Mouse (Mus musculus) T-cell, adult 2 months (primary cell): ENCODE data around the gene Alpk1.
A peak's percentile ranks its signal among the peaks of the same experiment; 100 is the strongest.

Experiments used
- DNase-seq: peaks from one replicate; pipeline ENCODE4 v3.0.0; 2022; ENCODE audit warnings: low spot score

Gene Alpk1

DNA sequence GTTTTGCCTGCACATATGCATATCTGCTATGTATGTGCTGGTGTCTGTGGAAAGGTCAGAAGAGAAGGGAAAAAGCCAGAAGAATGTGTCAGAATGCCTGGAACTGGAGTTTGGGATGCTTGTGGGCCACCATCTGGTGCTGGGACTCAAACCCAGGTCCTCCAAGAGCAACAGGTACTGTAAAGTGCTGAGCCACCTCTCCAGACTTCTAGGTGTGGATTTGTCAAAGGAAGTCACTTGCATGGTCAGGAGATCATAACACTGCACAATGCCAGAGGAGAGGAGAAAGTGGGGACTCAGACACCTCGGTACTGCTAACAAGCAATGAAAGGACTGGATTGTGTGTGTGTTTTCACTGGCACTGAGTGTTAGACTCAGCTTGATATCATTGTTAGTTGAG is 150.1 kb downstream of the Alpk1 start:
- no peak for DNase-seq

DNA sequence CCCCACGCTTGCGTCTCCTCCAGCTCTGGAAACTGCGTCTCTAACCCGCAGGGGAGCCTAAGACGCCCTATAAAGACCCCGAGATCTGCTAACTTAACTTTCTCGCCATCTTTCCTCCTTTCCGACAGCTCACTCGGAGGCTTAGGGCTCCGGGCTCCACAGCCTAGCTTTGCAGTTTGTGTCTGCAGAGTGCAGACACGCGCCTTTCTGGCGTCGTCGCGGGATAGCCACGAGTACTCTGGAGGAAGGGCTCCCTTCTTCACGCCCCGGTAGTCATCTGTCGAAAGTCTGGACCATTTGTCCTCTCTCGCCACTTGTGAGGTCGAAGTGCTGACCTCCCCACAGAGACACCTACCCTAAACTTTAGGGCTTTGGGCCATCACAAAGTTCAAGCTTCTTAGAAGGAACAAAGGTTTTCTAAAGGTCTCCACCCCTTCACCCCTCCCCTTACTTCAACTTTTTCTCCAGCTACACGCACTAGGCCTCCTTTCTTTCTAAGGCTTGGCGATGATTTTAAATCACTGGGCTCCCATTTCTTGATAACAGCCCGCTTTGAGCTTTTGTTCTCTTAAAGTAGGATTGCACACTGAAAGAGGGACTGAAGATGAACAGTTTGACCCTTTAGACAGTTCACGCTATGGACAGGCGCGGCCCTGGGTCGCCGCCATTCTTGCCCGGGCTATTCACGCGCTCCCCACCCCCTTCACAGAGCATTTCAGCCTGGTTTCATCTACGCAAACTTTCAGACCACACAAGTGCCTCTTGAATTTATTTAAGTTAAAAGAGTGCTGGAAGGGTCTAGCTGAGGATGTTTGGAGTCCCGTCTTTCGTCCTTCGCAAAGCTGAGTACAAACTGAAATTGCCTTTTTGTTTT is 151.8 kb downstream of the Alpk1 start:
- no peak for DNase-seq

DNA sequence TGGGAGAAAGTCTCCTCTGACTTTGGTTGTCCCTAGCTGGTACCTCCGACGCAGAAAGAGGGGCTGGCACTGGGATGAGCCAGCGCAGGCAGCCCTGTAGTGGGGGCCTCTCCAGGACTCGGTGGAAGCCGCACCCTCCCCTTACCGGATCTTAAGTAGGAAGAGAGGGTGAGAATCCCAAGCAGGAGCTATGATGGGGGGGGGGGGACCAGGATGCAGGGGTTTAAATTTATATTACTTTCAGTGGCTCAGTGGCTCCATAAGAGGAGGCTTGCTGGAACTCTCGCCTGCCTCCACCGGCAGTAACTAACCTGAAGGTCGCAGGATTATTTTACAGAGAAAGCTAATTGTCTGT is 152.4 kb downstream of the Alpk1 start:
- no peak for DNase-seq

DNA sequence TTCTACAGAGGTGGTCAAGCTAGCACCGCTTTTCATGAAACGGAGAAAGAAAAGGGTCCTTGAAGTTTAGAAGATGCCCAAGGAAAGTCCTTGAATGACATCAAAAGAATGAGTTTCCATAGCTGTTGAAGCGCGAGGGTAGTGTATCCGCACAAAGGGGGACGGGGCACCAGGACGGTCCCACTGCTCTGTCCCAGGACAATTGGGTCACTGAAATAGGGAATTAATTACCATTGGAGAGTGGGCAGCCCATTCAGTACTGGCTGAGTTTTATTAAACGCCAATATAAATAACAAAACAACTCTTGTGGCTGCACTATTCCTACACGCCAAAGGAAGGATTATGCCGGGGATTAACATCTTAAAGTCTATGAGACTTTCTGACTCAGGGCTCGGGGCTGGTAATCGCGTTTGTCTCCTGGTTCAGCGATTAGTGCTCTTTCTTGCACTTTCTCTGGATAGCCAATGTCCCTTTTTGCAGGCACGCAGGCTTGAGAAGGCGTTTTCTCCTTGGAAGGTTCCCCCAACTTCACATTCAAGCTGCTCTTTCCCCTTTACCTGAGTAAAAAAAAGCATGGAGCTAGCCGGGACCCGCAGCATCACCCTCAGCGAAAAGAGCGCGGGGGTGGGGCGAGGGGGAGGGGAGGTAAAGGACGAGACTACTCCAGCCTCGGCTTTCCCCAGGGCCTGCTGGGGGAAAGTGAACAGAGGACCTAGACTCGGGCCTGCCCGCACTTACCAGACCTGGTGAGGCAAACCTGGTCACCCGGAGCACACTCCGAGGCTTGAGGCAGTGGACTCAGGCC is 153.0 kb downstream of the Alpk1 start:
- DNase-seq = no peak

DNA sequence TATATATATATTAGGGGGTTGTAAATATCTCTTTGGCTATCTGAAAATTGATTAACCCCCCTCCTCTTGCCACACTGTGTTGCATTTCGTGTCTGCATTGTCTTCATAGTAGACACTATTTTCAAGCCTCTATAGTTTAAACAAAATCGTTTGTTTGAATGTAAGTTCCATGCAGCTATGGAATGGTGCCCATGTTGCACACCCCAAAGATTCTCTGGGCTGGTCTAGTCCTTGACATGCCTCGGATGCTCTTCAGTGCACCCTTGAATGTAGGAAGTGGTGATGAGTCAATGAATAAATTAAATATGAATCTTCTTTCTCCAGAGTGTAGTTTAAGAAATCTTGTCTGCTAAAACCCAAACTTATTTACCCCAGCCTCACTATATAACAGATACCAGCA is 153.8 kb downstream of the Alpk1 start:
- no peak for DNase-seq

DNA sequence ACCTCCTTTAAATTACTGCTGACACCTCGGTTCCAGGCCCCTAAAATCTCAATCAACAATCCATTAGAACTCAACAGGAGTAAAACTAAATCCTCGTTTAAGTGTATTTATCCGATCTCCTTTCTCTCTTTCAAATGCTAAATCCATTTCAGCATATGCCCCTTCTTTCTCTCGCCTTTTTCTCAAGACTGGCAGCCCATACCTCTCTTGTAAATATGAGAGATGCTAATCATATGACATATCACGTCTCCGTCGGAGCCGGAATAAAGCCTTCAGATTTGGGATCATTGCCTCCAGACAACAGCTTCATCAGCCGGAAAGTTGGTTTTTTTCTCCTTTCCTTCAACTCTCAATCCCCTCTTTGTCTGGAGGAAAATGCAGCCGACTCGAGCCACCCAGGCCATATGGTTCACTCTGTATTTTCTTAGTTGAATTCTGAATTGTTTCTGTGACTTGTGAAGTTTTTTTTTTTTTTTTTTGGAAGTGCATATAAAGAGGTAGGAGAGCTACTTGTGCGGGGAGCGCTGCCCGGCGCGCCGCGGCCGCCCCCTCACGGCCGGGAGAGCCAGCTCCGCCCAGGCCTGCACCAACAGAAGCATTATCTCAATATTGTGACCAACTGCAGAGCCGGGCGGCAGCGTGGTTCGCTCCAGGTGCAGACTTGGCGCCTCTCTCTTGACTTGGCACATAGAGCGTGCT is 154.5 kb downstream of the Alpk1 start:
- no peak for DNase-seq

DNA sequence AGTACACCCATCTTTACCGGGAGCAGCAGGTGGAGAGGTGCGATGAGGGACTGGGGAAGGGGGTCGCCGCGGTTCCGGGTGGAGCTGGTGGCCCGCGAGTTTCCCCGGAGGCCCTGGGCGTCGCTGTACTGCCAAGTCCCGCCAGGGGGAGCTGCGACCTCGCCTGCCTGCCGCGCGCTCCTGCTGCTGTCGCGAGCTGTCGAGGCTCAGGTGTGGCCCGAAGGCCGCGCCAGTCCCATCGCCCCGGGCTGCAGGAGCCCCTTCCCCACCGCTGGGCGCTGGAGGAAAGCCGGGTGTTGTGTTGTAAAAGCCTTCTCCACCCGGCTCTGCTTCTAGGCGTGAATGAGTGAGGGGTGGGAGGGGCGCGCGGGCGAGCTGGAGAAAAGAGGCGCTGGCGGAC is 155.0 kb downstream of the Alpk1 start:
- DNase-seq = peak; percentile 79
